Mouse (Mus musculus): ENCODE measurements around the gene Pigk. TPM values are rescaled to one million over a fixed set of nuclear protein-coding genes. Genes with fewer than 3 reads are reported as not detected.
"Not testable (repeated sequence)": the region's sequence is repeated elsewhere in the genome, so short reads cannot be mapped to it uniquely, and the experiment has no call there.

Pigk gene
- polyA plus RNA-seq, 1 experiment from 2014 or later, result 55.8 TPM

DNA sequence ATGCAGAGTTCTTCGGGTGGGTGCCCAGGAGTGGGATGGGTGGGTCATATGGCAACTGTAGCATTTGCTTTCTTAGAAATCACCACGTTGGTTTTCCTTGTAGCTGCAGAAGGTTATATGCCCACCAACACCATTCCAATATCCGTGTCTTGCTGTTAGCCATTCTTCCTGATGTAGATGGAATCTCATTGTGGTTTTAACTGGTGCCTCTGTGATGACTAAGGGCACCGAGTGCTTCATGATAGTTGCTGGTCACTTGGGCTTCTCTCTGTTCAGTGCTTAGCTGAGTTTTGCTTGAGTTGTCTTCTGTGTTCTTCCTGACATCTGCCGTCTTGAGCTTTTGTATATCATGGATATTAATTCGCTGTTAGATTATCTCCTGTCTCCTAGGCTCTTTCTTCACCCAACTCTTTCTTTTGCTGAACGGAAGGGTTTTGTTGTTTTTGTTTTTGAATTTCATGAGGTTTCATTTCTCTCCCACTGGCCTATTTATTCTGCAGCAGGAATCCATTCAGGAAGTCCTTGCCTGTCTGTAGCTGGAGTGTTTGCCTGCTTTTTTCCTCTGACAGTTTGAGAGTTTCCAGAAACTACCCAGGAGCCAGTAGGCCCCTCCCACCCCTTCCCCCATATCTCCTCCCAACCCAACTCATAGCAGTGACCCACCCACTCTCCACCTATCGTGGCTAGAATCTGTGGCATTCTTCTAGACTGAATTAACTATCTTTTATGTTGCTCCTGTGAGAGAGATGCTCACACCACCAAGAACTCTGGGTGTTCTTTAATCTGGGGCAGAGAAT lies 50.8 kb downstream of the Pigk start:
- Histone ChIP-seq H3K9me3 (ENCODE audit: control insufficient read depth, low read length) (no peaks in the 10 kb centered on the region), H3K4me1 (ENCODE audit: control insufficient read depth, insufficient read depth, low read length) (peaks cover 10% of the 10 kb centered on the region; the same call in 1 of the 2 replicates), H3K4me2 (ENCODE audit: low read depth, low read length) (no peak overlapping the region), H3K27ac (replicated peaks; ENCODE audit: low read depth, low read length) (no peak overlapping the region), H3K4me3 (ENCODE audit: low read depth, low read length) (no peak overlapping the region), H3K9ac (ENCODE audit: low read depth, low read length) (no peak overlapping the region), H3K36me3 (ENCODE audit: control insufficient read depth, insufficient read depth, low read length) (no peaks in the 10 kb centered on the region), H3K27me3 (replicated peaks; ENCODE audit: control insufficient read depth, insufficient read depth, low read length) (no peaks in the 10 kb centered on the region)
- DNase-seq (ENCODE audit: low spot score), result no peak
- no peak for ATAC-seq (ENCODE audit: low read depth)
- 70% methylated on average over 8 of the region's 8 CpGs for WGBS

DNA sequence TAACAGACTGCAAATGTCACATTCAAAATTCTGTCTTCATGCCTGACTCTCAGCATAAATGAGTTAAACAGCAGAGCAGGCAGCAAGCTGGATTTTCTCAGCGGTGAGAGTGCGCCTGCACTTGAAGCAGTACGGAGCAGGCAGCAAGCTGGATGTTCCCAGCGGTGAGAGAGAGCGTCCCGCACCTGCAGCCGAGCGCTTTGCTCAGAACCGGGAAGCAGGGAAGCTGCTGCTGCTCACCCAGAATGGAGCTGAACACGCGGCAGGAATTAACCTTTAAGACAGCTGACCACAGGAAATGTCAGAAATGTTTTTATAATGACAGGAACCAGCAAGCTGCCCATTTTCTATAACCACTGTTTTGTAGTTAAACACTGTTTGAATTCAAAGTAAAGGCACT lies 53.6 kb downstream of the Pigk start:
- DNase-seq (ENCODE audit: low spot score) (no peak), ATAC-seq (ENCODE audit: low read depth) (no peak)
- H3K27me3 ChIP-seq (replicated peaks; ENCODE audit: control insufficient read depth, insufficient read depth, low read length), result no peaks in the 10 kb centered on the region
- 52% methylated on average over 11 of the region's 11 CpGs for whole genome bisulfite sequencing
- H3K4me1 ChIP-seq (ENCODE audit: control insufficient read depth, insufficient read depth, low read length), result 0 out of 2 replicates have a peak, but pooled peaks cover 8% of the 10 kb centered on the region
- no peak overlapping the region for H3K9ac ChIP-seq (ENCODE audit: low read depth, low read length)
- H3K4me3 ChIP-seq (ENCODE audit: low read depth, low read length), result no peak overlapping the region
- no peaks in the 10 kb centered on the region; the same call in 1 of the 2 replicates for H3K36me3 ChIP-seq (ENCODE audit: control insufficient read depth, insufficient read depth, low read length)
- no peak overlapping the region for H3K4me2 ChIP-seq (ENCODE audit: low read depth, low read length)
- H3K27ac ChIP-seq (replicated peaks; ENCODE audit: low read depth, low read length), result no peak overlapping the region
- no peaks in the 10 kb centered on the region for H3K9me3 ChIP-seq (ENCODE audit: control insufficient read depth, low read length)

DNA sequence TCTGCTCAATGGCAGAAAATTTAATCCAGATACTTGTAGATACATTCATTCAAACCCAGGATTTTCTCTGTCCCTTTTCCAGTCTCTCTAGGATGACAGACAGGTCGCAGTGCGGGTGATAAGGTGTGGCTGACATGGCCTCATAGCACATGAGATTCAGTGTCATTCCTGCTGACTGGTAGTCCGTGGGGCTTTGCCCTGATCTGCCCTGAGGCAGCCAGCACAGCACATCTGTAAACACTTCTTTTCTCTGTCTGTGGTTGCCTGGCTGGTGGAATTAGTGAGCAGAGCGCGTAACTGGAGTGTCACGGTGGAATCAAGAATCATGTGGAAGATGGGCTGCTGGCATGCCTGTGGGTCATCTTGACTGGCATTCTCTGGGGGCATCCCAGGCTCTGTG lies 56.2 kb downstream of the Pigk start:
- Histone ChIP-seq H3K9me3 (ENCODE audit: control insufficient read depth, low read length) (no peaks in the 10 kb centered on the region), H3K36me3 (ENCODE audit: control insufficient read depth, insufficient read depth, low read length) (no peaks in the 10 kb centered on the region; the same call in 1 of the 2 replicates), H3K9ac (ENCODE audit: low read depth, low read length) (no peak overlapping the region), H3K4me2 (ENCODE audit: low read depth, low read length) (no peak overlapping the region), H3K4me1 (ENCODE audit: control insufficient read depth, insufficient read depth, low read length) (no peaks in the 10 kb centered on the region), H3K27ac (replicated peaks; ENCODE audit: low read depth, low read length) (no peak overlapping the region), H3K4me3 (ENCODE audit: low read depth, low read length) (no peak overlapping the region), H3K27me3 (replicated peaks; ENCODE audit: control insufficient read depth, insufficient read depth, low read length) (no peaks in the 10 kb centered on the region)
- no peak for DNase-seq (ENCODE audit: low spot score)
- 41% methylated on average over 6 of the region's 6 CpGs for WGBS
- ATAC-seq (ENCODE audit: low read depth), result no peak

DNA sequence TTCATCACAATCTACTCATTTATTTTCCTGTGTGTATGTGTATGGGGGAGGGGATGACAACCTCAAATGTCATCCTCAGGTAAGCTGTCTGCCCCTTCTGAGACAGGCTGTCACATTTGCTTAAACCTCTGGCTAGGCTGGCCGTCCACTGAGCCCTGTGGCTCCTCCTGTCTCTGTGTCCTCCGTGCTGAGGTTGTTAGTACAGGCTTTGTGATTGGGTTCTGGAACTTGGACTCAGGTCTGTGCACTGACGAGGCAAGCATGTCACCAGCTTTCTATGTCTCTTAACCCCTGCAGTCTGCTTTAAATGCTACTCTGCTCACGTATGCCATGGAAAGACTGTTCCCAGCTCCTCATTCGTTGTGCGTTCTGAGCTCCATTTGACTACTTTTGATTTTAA lies 62.5 kb downstream of the Pigk start:
- no peaks in the 10 kb centered on the region for H3K4me1 ChIP-seq (ENCODE audit: control insufficient read depth, insufficient read depth, low read length)
- ATAC-seq (ENCODE audit: low read depth) (no peak), DNase-seq (ENCODE audit: low spot score) (no peak)
- WGBS, result 78% methylated on average over 6 of the region's 6 CpGs
- no peaks in the 10 kb centered on the region for H3K27me3 ChIP-seq (replicated peaks; ENCODE audit: control insufficient read depth, insufficient read depth, low read length)
- no peak overlapping the region for H3K27ac ChIP-seq (replicated peaks; ENCODE audit: low read depth, low read length)
- H3K4me2 ChIP-seq (ENCODE audit: low read depth, low read length), result no peak overlapping the region
- no peak overlapping the region for H3K4me3 ChIP-seq (ENCODE audit: low read depth, low read length)
- H3K9me3 ChIP-seq (ENCODE audit: control insufficient read depth, low read length), result no peaks in the 10 kb centered on the region
- no peaks in the 10 kb centered on the region; the same call in 1 of the 2 replicates for H3K36me3 ChIP-seq (ENCODE audit: control insufficient read depth, insufficient read depth, low read length)
- no peak overlapping the region for H3K9ac ChIP-seq (ENCODE audit: low read depth, low read length)

DNA sequence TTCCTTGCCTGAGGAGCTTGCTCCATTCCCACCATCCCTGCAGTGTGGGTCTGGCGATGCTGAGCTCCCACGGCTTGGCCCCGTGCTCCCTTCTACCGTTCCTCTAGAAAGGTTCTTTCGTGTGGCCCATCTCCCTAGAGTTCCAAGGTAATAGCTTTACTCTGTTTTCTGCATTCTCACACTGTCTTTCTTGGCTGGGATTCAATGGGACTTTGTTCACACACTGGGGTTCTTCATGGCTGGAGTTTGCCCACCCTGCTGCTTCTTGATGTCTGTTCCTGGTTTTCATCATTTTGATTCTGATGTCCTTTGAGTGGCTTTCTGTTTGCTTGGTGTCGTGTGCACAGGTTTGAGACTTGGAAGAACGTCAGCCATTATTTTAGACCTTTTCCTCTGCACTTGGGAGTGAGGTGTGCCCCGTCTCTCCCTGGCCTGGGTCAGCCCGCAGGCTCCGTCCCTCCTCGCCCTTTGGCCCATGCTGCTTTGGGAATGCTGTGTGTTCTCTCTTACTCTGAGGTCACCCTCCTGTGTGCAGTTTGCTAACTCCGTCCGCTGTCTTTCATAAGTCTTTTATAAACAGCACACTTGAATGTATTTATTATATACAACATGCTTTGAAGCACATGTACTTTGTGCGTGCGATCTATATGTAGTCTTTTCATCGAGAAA lies 63.1 kb downstream of the Pigk start:
- no peaks in the 10 kb centered on the region for H3K9me3 ChIP-seq (ENCODE audit: control insufficient read depth, low read length)
- ATAC-seq (ENCODE audit: low read depth), result no peak
- H3K27me3 ChIP-seq (replicated peaks; ENCODE audit: control insufficient read depth, insufficient read depth, low read length), result no peaks in the 10 kb centered on the region
- no peak overlapping the region for H3K27ac ChIP-seq (replicated peaks; ENCODE audit: low read depth, low read length)
- DNase-seq (ENCODE audit: low spot score), result no peak
- 69% methylated on average over 16 of the region's 16 CpGs for WGBS
- H3K4me1 ChIP-seq (ENCODE audit: control insufficient read depth, insufficient read depth, low read length), result no peaks in the 10 kb centered on the region
- H3K9ac ChIP-seq (ENCODE audit: low read depth, low read length), result no peak overlapping the region
- no peaks in the 10 kb centered on the region for H3K36me3 ChIP-seq (ENCODE audit: control insufficient read depth, insufficient read depth, low read length)
- no peak overlapping the region for H3K4me2 ChIP-seq (ENCODE audit: low read depth, low read length)
- no peak overlapping the region for H3K4me3 ChIP-seq (ENCODE audit: low read depth, low read length)

DNA sequence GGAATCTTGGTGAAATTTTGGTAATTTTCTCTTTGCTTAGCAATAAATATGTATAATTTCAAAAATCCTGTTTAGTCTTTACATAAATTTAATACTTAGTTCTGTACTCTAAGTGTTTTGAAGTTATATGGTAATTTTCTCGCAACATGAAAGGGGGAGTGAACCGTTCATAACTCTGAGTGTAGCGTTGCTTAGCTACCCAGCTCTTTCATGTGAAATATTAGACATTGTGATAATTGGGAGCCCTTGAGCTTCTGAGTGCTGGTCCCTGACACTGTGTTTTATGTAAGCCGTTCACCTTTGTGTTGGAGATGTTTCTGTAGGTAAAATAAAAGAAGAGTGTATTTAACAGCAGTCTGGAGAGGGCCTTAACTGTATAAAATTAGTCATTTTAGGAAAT lies 65.9 kb downstream of the Pigk start:
- ATAC-seq (ENCODE audit: low read depth), result no peak
- no peak for DNase-seq (ENCODE audit: low spot score)
- Histone ChIP-seq H3K4me3 (ENCODE audit: low read depth, low read length) (no peak overlapping the region), H3K27ac (replicated peaks; ENCODE audit: low read depth, low read length) (no peak overlapping the region), H3K4me1 (ENCODE audit: control insufficient read depth, insufficient read depth, low read length) (no peaks in the 10 kb centered on the region), H3K27me3 (replicated peaks; ENCODE audit: control insufficient read depth, insufficient read depth, low read length) (no peaks in the 10 kb centered on the region), H3K9me3 (ENCODE audit: control insufficient read depth, low read length) (no peaks in the 10 kb centered on the region), H3K4me2 (ENCODE audit: low read depth, low read length) (no peak overlapping the region), H3K36me3 (ENCODE audit: control insufficient read depth, insufficient read depth, low read length) (no peaks in the 10 kb centered on the region), H3K9ac (ENCODE audit: low read depth, low read length) (no peak overlapping the region)
- 67% methylated on average over 4 of the region's 4 CpGs for WGBS

DNA sequence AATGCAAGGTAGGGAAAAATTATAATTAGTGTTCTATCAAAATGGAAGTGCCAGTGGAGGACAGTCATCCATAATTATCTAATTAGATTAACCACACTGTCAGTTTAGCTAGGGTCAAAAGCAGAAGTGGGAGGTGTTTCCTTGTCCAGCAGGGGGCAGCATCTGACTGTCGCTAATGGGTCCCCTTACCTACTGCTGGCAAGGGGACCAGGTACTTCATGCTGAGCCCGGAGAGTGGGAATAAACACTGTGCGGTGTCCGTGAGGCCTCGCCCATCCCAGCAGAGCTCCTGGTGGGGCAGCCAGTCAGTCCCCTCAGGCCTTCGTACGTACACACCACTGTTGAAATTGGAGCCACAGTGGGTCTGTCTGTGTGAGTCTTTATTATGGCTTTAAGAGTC lies 69.9 kb downstream of the Pigk start:
- H3K27ac ChIP-seq (replicated peaks; ENCODE audit: low read depth, low read length), result no peak overlapping the region
- peak; percentile 74 for ATAC-seq (ENCODE audit: low read depth)
- H3K4me3 ChIP-seq (ENCODE audit: low read depth, low read length), result no peak overlapping the region
- peak; percentile 84 for DNase-seq (ENCODE audit: low spot score)
- H3K36me3 ChIP-seq (ENCODE audit: control insufficient read depth, insufficient read depth, low read length), result 0 out of 2 replicates have a peak, but pooled peaks cover 5% of the 10 kb centered on the region
- no peak overlapping the region for H3K4me2 ChIP-seq (ENCODE audit: low read depth, low read length)
- 15% methylated on average over 7 of the region's 7 CpGs for WGBS
- no peaks in the 10 kb centered on the region for H3K9me3 ChIP-seq (ENCODE audit: control insufficient read depth, low read length)
- H3K9ac ChIP-seq (ENCODE audit: low read depth, low read length), result no peak overlapping the region
- H3K27me3 ChIP-seq (replicated peaks; ENCODE audit: control insufficient read depth, insufficient read depth, low read length), result no peaks in the 10 kb centered on the region
- no peaks in the 10 kb centered on the region for H3K4me1 ChIP-seq (ENCODE audit: control insufficient read depth, insufficient read depth, low read length)

DNA sequence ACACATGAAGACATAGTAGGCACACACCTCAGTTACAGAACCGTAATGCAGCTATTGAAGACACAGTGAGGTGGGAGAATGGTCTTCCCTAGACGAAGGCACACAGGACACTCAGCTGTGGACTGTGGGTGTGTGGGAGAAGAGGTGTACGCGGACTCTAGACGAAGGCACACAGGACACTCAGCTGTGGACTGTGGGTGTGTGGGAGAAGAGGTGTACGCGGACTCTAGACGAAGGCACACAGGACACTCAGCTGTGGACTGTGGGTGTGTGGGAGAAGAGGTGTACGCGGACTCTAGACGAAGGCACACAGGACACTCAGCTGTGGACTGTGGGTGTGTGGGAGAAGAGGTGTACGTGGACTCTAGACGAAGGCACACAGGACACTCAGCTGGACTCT lies 70.5 kb downstream of the Pigk start:
- H3K36me3 ChIP-seq (ENCODE audit: control insufficient read depth, insufficient read depth, low read length); H3K4me3 ChIP-seq (ENCODE audit: low read depth, low read length); H3K4me1 ChIP-seq (ENCODE audit: control insufficient read depth, insufficient read depth, low read length); H3K27ac ChIP-seq (replicated peaks; ENCODE audit: low read depth, low read length); H3K27me3 ChIP-seq (replicated peaks; ENCODE audit: control insufficient read depth, insufficient read depth, low read length); H3K9ac ChIP-seq (ENCODE audit: low read depth, low read length); H3K9me3 ChIP-seq (ENCODE audit: control insufficient read depth, low read length); ATAC-seq (ENCODE audit: low read depth); DNase-seq (ENCODE audit: low spot score); H3K4me2 ChIP-seq (ENCODE audit: low read depth, low read length): not testable (repeated sequence)
- WGBS, result 87% methylated on average over 7 of the region's 13 CpGs
